Mouse (Mus musculus) brain, embryonic 14.5 days (tissue): ENCODE data around the gene Naa35.

Experiments used
- CTCF ChIP-seq: fragments of 200-500 bp; IDR thresholded peaks from 2 replicates; pipeline ENCODE4 v1.5.1; 2012; ENCODE audit warnings: inconsistent platforms, mild to moderate bottlenecking, moderate library complexity, borderline replicate concordance; ENCODE audit not compliant: insufficient read depth, insufficient read length; ENCODE audit errors: extremely low read depth
- POLR2A ChIP-seq: fragments of 200-500 bp; IDR thresholded peaks from 2 replicates; pipeline ENCODE4 v1.6.1; 2012; ENCODE audit warnings: mild to moderate bottlenecking, inconsistent platforms, borderline replicate concordance; ENCODE audit not compliant: poor library complexity, insufficient read depth, insufficient read length, severe bottlenecking; ENCODE audit errors: extremely low read depth

DNA sequence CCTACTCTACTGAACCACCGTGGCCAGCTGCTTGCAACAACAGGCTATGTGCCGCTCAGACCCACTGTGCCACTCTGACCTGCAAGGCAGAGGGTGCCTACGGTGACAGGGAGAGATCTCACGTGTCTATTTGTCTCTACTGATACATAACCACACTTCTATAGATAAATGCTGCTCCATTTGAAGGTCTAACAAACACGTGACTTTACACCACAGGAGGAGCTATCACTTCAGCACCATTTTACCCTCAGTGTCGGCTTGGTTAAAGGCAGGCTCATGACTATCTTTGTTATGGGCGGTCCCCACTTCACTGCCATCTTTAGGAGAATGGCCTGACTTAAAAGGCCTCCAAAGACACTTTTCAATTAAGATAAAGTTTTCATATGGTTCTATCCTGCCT, 97.6 kb downstream of the Naa35 start:
- TF ChIP-seq CTCF (no peak), POLR2A (no peak)
